Mouse (Mus musculus): Measurements from ENCODE around the gene Sparcl1.

Gene Sparcl1

GRCm38 (mm10) chr5:104032434-104033097, 81.0 kb downstream of the Sparcl1 start:
- in situ Hi-C loops (cut with MboI, MseI), result no loop called here
